Mouse (Mus musculus) brown adipose tissue, adult 24 weeks (tissue): ENCODE measurements around the gene Ggps1. TPM values are rescaled to one million over a fixed set of nuclear protein-coding genes. Genes with fewer than 3 reads are reported as not detected.

Source experiments
- H3K27ac ChIP-seq: fragments of 200-500 bp; replicated peaks from 2 replicates; pipeline ENCODE4 v1.5.1; 2012; ENCODE audit warnings: low read depth, mild to moderate bottlenecking, low read length
- H3K4me1 ChIP-seq: fragments of 200-500 bp; 2 replicates; pipeline ENCODE4 v1.6.1; 2012; ENCODE audit warnings: low read length, mixed read lengths; ENCODE audit not compliant: control insufficient read depth, insufficient read depth, insufficient read length
- H3K4me3 ChIP-seq: fragments of 200-500 bp; 2 replicates; pipeline ENCODE4 v1.5.1; 2012; ENCODE audit warnings: low read depth, mild to moderate bottlenecking, low read length, moderate library complexity; ENCODE audit not compliant: insufficient read depth
- polyA plus RNA-seq: library from polyadenylated mRNA; stranded (reverse); fragments of >200 nt; gene quantifications from 2 replicates; pipeline ENCODE4 v1.2.4, GENCODE M21; 2012; ENCODE audit not compliant: missing spikeins, insufficient read depth, insufficient read length

Gene Ggps1
- 28.9 and 45.6 TPM in 2 replicates for polyA plus RNA-seq

DNA sequence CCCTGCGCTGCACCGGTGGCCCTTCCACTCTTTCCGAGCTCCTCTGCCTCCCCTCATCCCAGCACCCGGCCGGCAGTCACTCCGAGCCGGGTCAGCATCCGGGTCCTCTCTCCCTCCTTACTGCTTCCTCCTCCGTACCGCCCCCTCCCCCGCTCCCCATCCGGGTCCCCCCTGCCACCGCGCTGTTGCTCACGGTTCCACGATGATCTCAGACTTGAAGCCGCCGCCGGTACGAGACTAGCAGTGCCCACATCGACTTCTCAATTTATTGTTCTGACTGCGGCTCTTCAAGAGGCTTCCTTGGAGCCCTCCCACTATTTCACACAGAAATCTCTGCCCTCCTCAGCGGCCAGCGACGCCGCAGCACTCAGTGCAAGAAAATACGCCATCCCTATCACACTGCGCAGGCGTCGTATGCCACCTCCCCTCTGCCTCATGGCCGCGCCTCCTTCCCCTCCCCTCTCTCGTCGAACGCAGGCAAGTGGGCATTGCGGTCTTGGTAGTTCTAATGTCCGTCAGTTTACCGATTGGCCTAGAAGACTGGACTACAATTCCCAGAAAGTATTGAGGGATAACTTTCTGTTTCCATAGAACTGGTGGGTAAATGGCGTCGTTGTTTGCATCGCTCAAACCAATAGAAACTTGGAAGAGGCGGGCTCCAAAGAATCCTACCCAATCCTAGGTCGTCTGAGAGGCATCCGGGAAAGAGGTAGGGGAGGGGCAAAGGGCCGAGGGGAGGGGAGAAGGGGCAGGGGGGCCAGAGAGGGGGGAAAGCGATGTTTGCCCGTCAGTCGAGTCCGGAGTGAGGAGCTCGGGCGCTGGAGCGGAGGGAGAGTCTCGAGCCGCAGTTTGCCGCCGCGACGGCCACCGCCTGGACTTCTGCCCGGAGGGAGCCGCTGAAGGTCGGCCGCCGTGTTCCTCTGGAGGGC, at the start of gene Ggps1, which contains the start of gene Arid4b:
Ggps1 (minus strand) TSS at position 476 of the 929 bp plus-strand sequence.
Arid4b (plus strand) TSS at position 220 of the 929 bp plus-strand sequence.
- H3K4me3 ChIP-seq, result peak within 1 kb of the TSS; percentile 93
- H3K27ac ChIP-seq, result peak within 1 kb of the TSS; percentile 80
- H3K4me1 ChIP-seq, result no peaks in the 10 kb centered on the region

DNA sequence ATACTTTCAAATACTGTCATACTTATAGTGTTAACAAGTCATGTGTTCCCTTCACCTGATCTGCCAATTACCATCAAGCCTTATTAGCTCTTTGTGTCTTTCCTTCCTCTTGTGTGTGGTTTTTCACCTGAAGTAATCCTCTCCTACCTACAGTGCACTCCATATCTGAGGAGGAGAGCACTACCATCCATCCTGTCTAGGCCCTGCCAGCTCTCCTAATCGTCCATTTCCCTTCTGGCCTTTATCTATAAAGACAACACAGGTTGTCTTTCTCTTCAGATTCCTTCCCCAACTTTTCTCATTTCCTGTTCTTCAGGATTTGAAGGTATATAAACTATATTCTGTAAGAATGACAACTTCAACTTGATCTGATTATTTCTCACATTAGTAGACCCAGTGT, 47.9 kb upstream of the Ggps1 start:
- H3K4me1 ChIP-seq, result peaks cover 5% of the 10 kb centered on the region
- H3K4me3 ChIP-seq, result no peak overlapping the region
- no peak overlapping the region for H3K27ac ChIP-seq

DNA sequence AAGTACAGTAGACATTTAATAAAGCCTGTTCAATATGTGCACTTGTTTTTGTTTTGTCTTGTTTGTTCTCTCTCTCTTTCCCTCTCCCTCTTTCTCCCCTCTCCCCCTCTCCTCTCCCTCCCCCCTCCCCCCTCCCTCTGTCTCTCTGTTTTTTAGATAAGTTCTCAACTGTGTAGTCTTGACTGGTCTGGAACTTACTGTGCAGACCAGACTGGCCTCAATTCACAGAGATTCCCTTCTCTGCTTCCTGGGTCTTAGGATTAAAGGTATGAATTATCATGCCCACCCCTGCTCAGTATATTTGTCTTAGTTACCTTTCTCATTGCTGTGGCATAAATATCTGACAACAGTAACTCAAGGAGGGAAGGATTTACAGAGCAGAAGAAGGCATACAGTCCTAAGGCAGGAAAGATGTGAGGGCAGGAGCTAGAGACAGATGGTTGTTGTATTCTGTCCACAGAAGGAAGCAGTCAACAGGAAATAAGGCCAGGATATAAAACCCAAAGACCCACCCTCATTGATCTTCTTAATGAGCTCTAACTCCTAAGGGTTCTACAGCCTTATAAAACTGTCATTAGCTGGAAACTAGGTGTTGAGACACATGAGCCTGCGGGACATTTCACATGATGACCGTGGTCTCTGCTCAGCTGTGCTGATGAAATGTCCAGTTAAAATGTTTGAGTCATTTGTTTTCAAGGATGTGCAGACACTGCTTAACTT, 47.0 kb upstream of the Ggps1 start:
- Histone ChIP-seq H3K27ac (no peak overlapping the region), H3K4me3 (no peak overlapping the region), H3K4me1 (peaks cover 5% of the 10 kb centered on the region)

DNA sequence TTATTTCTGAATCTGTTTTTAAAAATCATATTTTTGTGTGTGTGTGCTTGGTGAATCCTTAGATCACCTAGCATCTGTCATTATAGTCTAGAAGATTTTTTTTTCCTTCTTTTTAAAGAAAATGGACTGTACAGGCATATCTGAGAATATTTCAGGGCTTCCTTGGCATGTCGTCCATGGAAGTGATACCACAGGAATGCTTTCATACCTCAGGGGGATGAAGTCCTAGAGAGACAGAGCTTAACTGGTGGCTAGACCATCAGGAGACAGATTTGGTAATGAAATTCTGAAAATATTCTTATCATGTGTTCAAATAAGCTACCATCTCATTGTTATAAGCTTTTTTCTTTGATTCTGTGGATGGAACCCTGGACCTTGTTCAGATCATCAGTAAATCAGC, 39.7 kb upstream of the Ggps1 start:
- Histone ChIP-seq H3K27ac (no peak overlapping the region), H3K4me3 (no peak overlapping the region), H3K4me1 (peaks cover 3% of the 10 kb centered on the region; the same call in 1 of the 2 replicates)

DNA sequence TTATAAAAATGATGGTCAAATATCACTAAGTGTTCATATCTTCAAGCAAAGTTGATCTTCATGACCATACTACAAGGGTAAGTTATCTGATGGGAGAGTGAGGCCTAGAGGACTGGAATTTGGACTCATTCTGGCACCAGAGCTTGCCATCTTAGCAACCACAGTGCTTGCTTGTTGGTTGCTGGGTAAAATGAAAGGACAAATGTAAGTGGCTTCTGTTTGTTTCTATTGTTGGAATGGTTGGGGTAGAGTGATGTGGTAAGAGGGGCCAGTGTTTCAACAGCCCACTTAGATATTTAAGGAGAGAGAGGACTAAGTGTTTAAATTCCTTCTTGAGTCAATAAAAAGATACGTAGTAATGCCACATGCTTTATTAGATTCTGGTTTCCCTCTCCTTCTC, 25.4 kb upstream of the Ggps1 start:
- H3K27ac ChIP-seq, result no peak overlapping the region
- H3K4me1 ChIP-seq, result no peaks in the 10 kb centered on the region
- no peak overlapping the region for H3K4me3 ChIP-seq

DNA sequence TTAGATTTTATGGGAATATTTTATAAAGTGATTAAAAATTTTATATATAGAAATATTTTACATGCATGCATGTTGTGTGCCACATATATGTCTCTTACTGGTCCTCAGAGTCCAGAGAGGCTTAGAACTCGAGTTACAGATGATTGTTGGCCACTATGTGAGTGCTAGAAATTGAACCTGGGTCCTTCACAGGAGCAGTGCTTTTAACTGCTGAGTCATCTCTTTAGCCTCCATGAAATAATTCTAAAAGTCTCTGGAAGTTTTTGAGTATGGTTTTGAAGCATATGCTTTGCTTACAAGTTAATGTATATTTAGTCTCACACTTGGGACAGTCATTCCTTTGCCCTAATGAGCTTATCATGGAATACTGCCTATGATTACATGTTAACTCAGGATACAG, 12.0 kb upstream of the Ggps1 start:
- Histone ChIP-seq H3K4me1 (no peaks in the 10 kb centered on the region), H3K4me3 (no peak overlapping the region)

DNA sequence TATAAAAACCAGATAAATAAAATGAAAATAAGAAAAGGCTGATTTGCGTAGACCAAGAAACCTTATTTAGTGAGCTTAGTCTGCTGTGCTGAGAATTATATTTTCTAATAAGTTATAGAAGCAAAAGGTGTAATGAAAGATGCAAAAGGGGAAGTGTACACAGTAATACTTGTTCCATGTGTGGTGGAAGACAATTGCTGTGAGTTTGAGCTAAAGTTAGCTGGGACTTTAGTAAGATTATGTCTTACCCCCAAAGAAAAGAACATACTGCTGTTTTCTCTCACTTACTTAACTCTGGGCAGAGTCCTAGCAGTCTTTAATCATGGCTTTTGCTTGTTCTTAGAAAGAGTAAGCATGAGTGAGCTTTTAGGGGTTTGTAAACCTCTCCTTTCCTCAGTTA, 11.1 kb upstream of the Ggps1 start:
- Histone ChIP-seq H3K4me3 (no peak overlapping the region), H3K4me1 (no peaks in the 10 kb centered on the region), H3K27ac (no peak overlapping the region)

More for the DNA sequence above, 12.0 kb upstream of the Ggps1 start:
- H3K27ac ChIP-seq, result no peak overlapping the region

DNA sequence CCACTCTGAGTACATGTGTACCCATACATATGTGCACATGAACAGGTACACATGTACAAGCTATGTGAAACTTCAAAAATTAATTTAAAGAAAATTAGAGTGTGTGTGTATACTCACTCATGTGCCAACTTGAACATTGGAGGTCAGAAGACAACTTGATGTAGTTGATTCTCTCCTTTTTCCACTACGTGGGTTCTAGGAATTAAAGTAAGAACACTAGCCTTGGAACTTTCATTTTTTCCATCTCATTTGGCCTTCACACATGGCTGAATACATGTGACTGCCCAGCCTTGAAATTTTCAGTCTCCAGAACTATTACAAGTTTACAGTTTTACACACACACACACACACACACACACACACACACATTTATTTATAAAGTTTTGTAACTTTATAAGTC, 6.0 kb upstream of the Ggps1 start:
- H3K27ac ChIP-seq, result no peak overlapping the region
- H3K4me1 ChIP-seq, result no peaks in the 10 kb centered on the region
- H3K4me3 ChIP-seq, result no peak overlapping the region

DNA sequence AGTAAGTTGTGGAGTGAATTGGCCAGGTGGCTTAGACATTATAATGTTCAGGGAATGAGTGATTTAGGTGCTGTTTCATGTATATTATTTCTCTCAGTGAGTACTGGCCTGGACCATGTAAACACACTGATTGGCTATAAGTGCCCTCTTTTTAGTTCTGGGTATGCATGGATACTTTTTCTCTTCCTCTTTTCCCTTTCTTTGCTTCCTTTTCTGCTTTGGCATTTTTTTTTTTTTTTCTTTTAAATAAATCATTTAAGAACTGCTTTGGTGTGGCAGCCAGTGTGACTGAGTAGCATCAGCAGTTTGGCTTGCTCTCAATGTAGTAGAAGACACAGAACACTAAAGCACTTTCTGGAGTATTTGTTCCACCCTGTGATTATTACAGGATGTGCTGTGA, 4.7 kb upstream of the Ggps1 start:
- Histone ChIP-seq H3K4me1 (no peaks in the 10 kb centered on the region), H3K4me3 (no peak overlapping the region), H3K27ac (no peak overlapping the region)

DNA sequence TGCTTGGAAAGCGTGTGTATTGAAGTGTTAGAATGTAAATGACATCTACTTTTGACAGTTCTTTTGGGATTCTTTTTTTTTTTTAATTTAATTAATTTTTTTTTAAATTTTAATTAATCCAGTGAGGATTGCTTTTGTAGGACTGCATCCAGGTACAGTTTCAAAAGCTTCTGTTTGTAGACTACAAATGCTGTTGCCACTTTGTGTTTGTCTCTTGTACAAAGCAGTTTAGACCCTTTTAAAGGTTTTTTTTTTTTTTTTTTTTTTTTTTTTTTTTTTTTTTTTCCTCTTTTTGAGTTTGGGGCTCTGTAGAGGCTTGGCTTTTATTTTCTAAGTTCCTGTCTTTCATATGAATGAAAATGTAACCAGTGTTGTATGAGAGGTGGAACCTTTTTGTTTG, 2.4 kb upstream of the Ggps1 start:
- no peak overlapping the region for H3K4me3 ChIP-seq
- no peak overlapping the region for H3K27ac ChIP-seq
- no peaks in the 10 kb centered on the region for H3K4me1 ChIP-seq

DNA sequence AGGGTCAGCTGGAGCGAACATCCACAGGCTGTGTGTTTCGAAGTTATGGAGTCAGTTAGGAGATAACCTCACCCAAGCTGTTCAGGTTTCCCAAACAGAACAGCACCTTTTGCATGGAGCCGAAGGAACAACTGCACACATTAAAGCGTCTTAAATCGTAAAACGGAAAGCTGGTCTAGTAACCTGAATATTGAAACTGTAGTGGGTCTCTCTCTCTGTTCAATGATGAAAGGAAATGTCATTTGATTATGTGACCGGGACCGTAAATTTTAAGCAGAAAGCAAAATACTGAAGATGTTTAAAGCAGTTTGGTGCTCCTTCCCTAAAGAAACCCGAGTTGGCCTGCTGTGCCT, 1.7 kb upstream of the Ggps1 start:
- H3K4me1 ChIP-seq, result no peaks in the 10 kb centered on the region
- H3K4me3 ChIP-seq, result peak overlapping the region; percentile 93
- no peak overlapping the region for H3K27ac ChIP-seq

DNA sequence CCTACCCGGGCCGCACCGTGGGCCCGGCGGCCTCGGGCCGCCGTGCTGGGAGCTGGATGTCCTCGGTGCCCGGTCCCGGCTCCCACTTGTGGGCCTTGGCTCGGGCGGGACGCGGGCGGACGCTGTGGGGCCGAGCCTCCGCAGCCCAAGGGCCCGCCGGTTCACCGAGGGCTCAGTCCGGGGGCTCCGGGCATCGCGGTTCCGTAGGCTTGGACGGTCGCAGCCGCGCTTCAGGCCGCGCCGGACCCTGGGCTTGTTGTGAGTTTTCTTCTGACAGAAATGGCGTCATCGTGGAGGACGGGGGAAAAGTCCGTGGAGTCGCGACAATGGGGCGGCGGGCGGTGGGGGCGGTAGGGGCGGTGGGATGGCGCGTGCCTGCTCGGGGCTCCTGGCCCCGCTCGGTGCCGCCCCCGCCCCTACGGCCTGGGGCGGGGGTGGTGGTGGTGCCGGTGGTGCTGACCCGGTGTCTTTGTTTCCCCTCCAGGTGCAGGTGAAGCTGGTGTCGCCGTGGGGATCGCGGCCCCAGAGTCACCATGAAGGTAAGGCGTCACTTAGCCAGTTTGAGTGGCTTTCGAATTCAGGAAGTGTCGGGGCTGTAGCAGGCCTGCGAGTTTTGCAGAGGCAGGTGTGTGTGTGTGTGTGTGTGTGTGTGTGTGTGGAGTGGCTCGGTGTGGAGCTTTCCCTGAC, 1.2 kb upstream of the Ggps1 start:
- H3K4me1 ChIP-seq, result no peaks in the 10 kb centered on the region
- H3K27ac ChIP-seq, result 0 out of 2 replicates have a peak overlapping the region, but pooled peaks have one; percentile 57
- H3K4me3 ChIP-seq, result peak overlapping the region; percentile 93

DNA sequence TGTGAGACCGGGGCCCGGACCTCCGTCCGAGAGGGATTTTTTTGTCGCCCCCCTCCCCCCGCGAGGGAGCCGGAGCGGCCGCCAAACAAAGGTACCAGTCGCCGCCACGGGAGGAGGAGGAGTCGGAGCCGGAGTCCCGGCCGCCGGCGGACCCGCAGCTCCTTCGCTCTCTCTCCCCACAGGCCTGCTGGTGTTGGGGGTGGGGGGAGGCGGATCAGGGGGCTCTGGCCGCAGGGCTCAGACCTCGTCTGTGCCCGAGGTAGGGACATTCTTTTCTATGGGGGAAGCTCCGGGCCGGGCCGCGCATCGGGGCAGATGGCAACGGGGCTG, 619 bp upstream of the Ggps1 start:
- peak overlapping the region; percentile 57 for H3K27ac ChIP-seq

DNA sequence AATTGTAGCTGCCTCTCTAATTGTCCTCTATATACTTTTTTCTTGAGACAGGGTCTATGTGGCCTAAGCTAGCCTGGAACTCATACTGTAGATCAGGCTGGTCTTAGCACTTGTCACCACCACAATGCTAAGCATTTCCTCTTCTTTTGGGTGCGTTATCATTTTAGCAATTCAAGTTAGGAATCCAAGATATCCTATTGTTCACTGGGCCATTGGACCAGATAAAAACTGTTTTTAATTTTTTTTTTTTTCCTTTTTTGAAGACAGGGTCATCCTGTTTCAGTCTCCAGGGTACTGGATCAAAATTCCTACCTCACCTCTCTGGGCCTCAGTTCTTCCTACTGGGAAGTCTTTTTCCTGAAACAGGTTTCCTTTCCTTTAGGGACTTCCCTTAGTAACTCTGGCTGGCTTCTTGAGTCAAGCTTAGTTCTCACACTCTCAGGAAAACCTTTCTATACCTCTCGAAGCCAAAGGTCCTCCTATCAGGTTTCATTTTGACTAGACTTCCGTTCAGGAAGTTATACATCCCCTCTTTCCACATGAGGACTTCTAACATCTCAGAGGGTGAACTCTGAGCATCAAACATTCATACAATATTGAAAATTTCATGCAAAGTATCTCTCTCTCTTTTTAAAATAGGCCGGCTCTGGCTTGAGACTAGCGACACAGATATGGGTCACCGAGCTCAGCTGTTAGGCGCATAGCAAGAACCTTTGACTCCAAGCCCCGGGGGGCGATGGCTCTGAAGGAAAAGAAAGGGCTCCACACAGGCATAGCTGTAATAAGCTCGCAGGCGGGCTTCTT, 877 bp downstream of the Ggps1 start:
- H3K4me1 ChIP-seq, result no peaks in the 10 kb centered on the region
- H3K27ac ChIP-seq, result peak overlapping the region; percentile 55

More for the DNA sequence above, 619 bp upstream of the Ggps1 start:
- Histone ChIP-seq H3K4me1 (no peaks in the 10 kb centered on the region), H3K4me3 (peak overlapping the region; percentile 93)

More for the DNA sequence above, 877 bp downstream of the Ggps1 start:
- peak overlapping the region; percentile 77 for H3K4me3 ChIP-seq
